Mouse (Mus musculus): ENCODE measurements around the gene Stmn1. TPM values are rescaled to one million over a fixed set of nuclear protein-coding genes. Genes with fewer than 3 reads are reported as not detected.

Gene Stmn1
- polyA plus RNA-seq, 1 experiment from 2014 or later = 7,875 TPM

GRCm38 (mm10) chr4:134461252-134461651 is 6.9 kb upstream of the Stmn1 start:
- Histone ChIP-seq H3K27me3 (no peaks in the 10 kb centered on the region), H3K4me2 (replicated peaks) (no peak overlapping the region), H3K36me3 (no peaks in the 10 kb centered on the region), H3K4me3 (no peak overlapping the region), H3K9ac (replicated peaks) (no peak overlapping the region), H3K4me1 (peaks cover 12% of the 10 kb centered on the region), H3K9me3 (no peaks in the 10 kb centered on the region), H3K27ac (replicated peaks) (no peak overlapping the region)
- 89% methylated on average over 5 of the region's 5 CpGs for WGBS
- no peak for ATAC-seq (replicated peaks)

DNA sequence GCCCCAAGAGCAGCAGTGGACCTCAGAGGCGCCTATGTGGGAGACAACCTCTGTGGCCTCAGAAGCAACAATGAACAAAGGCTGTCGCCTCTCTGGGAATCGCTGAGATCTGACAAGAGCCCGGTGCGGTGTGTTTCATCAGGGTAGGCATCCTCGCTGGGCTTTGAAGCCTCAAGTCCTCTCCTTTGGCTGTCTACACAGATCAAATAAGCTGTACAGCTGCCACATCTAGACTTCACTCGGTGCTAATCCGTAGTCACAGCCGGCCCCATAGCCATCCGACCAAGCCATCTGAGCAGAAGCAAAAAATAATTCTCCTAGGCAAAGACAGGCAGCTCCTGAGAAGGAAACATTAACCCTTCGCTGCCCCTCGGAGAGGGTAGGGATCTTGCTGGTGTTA is 2.3 kb upstream of the Stmn1 start:
- no peaks in the 10 kb centered on the region for H3K9me3 ChIP-seq
- H3K27ac ChIP-seq (replicated peaks) = peak overlapping the region; percentile 100
- peak overlapping the region; percentile 23 for H3K4me2 ChIP-seq (replicated peaks)
- H3K4me3 ChIP-seq = peak overlapping the region; percentile 8
- H3K4me1 ChIP-seq = peaks cover 26% of the 10 kb centered on the region
- no peaks in the 10 kb centered on the region for H3K27me3 ChIP-seq
- H3K9ac ChIP-seq (replicated peaks) = peak overlapping the region; percentile 14; the same call in 1 of the 2 replicates
- ATAC-seq (replicated peaks) = no peak
- peaks cover 2% of the 10 kb centered on the region; the same call in 1 of the 2 replicates for H3K36me3 ChIP-seq
- WGBS = 38% methylated on average over 12 of the region's 12 CpGs

DNA sequence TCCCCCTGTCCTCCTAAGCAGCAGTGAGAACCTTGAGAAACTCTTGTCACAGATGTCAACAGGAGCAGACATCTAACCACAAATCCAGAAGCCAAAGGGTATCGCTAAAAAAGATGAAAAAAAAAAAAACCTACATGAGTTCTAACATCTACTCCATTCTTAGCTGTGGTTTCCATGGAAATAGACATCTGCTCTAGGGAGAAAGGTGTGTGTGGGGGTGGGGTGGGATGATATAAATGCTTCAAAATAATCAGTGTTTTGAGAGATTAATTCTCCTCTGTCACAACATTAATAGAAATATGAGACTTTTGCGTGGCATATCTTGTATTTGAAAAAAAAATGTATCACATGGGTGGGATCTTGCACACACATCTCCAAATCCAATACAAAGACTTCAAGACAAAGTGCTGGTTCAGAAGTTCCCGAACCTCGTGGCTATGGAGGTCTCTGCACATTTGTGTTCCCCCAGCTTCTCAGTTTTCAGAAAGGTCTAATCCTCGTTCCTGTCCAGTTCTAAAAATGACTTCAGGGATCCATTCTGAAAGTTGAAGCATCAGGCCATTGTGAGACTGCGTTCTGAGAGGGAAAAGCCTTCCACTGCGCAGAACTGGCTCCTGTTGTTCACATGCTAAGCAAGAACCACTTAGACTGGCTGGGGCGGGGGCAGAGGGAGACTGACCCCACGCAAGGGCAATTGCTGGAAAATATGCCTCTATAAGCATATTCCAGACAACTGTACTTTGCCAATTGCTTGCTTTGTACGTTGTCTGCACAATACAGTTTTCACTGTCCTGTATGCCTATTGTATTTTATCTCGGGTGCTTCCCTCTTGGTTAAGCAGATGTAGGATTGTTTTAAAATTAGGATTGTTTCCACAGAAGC is 1.5 kb upstream of the Stmn1 start:
- no peak for ATAC-seq (replicated peaks)
- peak overlapping the region; percentile 83 for H3K4me2 ChIP-seq (replicated peaks)
- H3K36me3 ChIP-seq = peaks cover 9% of the 10 kb centered on the region
- H3K9ac ChIP-seq (replicated peaks) = peak overlapping the region; percentile 100
- WGBS = 57% methylated on average over 11 of the region's 11 CpGs
- H3K27ac ChIP-seq (replicated peaks) = peak overlapping the region; percentile 100
- no peaks in the 10 kb centered on the region for H3K27me3 ChIP-seq
- H3K4me3 ChIP-seq = peak overlapping the region; percentile 99
- H3K4me1 ChIP-seq = peaks cover 33% of the 10 kb centered on the region
- no peaks in the 10 kb centered on the region for H3K9me3 ChIP-seq

DNA sequence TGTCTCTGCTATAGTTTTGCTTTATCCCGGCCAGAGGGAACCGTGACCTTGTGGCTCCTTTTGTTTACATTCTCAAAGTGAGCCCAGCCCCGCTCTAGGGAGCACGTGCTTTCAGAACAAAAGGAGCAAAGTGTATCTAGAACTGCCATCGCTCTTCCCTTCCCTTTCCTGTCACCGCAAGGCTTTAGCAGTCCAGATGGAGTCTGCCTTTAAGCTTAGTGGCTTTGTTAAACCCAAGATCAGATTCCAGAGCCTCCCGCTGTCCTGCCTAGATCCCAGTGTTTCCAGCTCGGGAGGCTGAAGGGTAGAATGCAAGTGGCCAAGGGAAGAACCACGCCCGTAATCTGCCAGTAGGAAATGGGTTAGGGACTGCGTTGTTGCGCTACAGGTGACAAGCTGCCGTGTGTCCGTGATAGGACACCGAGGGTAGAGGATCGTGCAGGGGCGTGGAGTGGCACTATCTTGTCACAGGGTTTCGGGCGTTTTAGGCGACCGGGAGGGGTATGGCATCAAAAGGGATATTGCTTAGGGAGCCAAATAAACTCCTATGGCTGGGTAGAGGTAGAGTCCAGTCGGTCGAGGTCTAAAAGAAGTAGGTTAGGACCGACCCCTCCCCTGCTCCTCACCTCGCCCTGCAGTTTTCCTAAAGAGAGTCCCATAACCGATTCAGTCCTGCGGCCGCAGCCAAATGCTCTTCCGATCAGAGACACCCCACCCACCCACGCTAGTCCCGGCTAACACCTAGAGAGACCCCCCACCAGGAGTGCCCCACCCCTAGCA is 495 bp upstream of the Stmn1 start:
- Histone ChIP-seq H3K27ac (replicated peaks) (peak overlapping the region; percentile 100), H3K9me3 (no peaks in the 10 kb centered on the region), H3K27me3 (no peaks in the 10 kb centered on the region), H3K36me3 (peaks cover 19% of the 10 kb centered on the region), H3K4me2 (replicated peaks) (peak overlapping the region; percentile 83), H3K4me3 (peak overlapping the region; percentile 99), H3K4me1 (peaks cover 43% of the 10 kb centered on the region), H3K9ac (replicated peaks) (peak overlapping the region; percentile 100)
- peak; percentile 38 for ATAC-seq (replicated peaks)
- WGBS = under 1% methylated on average over 31 of the region's 31 CpGs

DNA sequence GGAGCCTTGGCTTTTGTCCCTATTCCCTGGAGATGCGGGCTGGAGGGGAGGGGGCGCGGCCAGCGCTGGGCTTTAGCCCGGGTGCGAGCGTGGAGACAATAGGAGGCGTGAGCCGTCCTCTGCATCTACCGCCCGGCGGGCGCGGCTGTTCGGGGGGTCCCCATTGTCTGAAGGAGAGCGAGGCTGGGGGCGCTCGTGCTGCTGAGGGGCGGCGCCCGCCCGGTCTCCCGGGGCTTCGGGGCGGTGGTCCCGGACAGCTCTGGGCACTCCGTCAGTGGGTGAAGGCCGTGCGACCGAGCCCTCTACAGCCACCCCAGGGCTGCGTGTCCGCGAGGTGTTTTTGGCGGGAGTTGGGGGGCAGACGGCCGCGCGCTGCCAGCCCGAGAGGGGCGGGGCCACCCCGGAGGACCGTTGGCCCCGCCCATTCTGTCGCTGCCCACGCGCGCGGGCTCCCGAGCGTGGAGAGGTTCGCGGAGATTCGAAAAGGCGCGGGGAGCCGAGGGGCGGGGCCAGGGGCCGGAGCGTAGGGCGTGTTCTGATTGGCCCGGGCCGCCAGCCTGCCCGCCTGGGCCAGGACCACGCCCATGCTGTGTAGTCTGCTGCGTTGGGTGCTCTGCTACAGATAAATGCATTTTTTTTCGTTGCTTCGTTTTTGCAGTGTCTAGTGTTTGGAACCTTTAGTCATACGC is 602 bp downstream of the Stmn1 start:
- Histone ChIP-seq H3K9me3 (no peaks in the 10 kb centered on the region), H3K27me3 (no peaks in the 10 kb centered on the region), H3K4me3 (peak overlapping the region; percentile 99), H3K36me3 (peaks cover 25% of the 10 kb centered on the region), H3K4me1 (peaks cover 49% of the 10 kb centered on the region), H3K4me2 (replicated peaks) (peak overlapping the region; percentile 83), H3K27ac (replicated peaks) (peak overlapping the region; percentile 100), H3K9ac (replicated peaks) (peak overlapping the region; percentile 100)
- ATAC-seq (replicated peaks) = peak; percentile 81
- WGBS = under 1% methylated on average over 66 of the region's 68 CpGs

DNA sequence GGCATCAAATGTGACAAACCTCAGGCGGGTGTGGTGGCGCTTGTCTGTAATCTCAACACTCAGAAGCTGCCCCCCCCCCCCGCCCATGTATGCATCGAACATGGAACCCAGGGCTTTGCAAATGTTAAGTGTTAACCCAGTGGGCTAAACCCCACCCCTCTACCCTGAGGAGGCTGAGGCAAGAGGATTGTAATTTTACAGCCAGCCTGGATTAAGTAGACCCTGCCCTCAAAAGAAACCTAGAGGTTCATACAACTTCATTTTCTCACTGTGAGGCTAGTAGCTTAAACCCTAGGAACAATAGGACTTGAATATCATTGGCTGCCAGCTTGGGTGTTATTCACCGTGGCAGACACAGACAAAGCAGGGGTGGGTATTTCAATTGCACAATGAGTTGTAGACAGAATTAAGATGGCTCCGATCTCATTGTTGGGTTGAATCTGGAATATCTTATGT is 1.2 kb downstream of the Stmn1 start:
- Histone ChIP-seq H3K4me3 (peak overlapping the region; percentile 99), H3K27ac (replicated peaks) (peak overlapping the region; percentile 100), H3K36me3 (peaks cover 32% of the 10 kb centered on the region), H3K4me2 (replicated peaks) (peak overlapping the region; percentile 83), H3K9me3 (no peaks in the 10 kb centered on the region), H3K4me1 (peaks cover 56% of the 10 kb centered on the region), H3K9ac (replicated peaks) (peak overlapping the region; percentile 100), H3K27me3 (no peaks in the 10 kb centered on the region)
- 2% methylated on average over 6 of the region's 6 CpGs for WGBS
- peak; percentile 16; the same call in 1 of the 2 replicates for ATAC-seq (replicated peaks)

GRCm38 (mm10) chr4:134469985-134470384 is 1.9 kb downstream of the Stmn1 start:
- 13% methylated on average over 3 of the region's 3 CpGs for WGBS
- peak overlapping the region; percentile 100 for H3K9ac ChIP-seq (replicated peaks)
- peak overlapping the region; percentile 100 for H3K27ac ChIP-seq (replicated peaks)
- H3K4me2 ChIP-seq (replicated peaks) = peak overlapping the region; percentile 83
- no peaks in the 10 kb centered on the region for H3K9me3 ChIP-seq
- no peak for ATAC-seq (replicated peaks)
- H3K4me3 ChIP-seq = peak overlapping the region; percentile 99
- H3K27me3 ChIP-seq = no peaks in the 10 kb centered on the region
- H3K36me3 ChIP-seq = peaks cover 38% of the 10 kb centered on the region
- H3K4me1 ChIP-seq = peaks cover 61% of the 10 kb centered on the region

- Histone ChIP-seq H3K36me3 (peaks cover 53% of the 10 kb centered on the region), H3K4me1 (peaks cover 57% of the 10 kb centered on the region), H3K27ac (replicated peaks) (peak overlapping the region; percentile 100), H3K9ac (replicated peaks) (peak overlapping the region; percentile 100), H3K4me2 (replicated peaks) (peak overlapping the region; percentile 83), H3K27me3 (no peaks in the 10 kb centered on the region), H3K4me3 (peak overlapping the region; percentile 99), H3K9me3 (no peaks in the 10 kb centered on the region)
- ATAC-seq (replicated peaks) = no peak
These were observed 3.3 kb downstream of the Stmn1 start for GRCm38 (mm10) chr4:134471469-134471868.

- 27% methylated on average over 4 of the region's 4 CpGs for WGBS
- peaks cover 56% of the 10 kb centered on the region for H3K36me3 ChIP-seq
- no peaks in the 10 kb centered on the region for H3K9me3 ChIP-seq
- no peak for ATAC-seq (replicated peaks)
- H3K4me3 ChIP-seq = no peak overlapping the region
- H3K4me1 ChIP-seq = peaks cover 55% of the 10 kb centered on the region
- H3K27ac ChIP-seq (replicated peaks) = peak overlapping the region; percentile 20
- H3K9ac ChIP-seq (replicated peaks) = 0 out of 2 replicates have a peak overlapping the region, but pooled peaks have one; percentile 5
- H3K27me3 ChIP-seq = no peaks in the 10 kb centered on the region
- H3K4me2 ChIP-seq (replicated peaks) = no peak overlapping the region; the same call in 1 of the 2 replicates
These were observed 5.6 kb downstream of the Stmn1 start for GRCm38 (mm10) chr4:134473764-134474163.

DNA sequence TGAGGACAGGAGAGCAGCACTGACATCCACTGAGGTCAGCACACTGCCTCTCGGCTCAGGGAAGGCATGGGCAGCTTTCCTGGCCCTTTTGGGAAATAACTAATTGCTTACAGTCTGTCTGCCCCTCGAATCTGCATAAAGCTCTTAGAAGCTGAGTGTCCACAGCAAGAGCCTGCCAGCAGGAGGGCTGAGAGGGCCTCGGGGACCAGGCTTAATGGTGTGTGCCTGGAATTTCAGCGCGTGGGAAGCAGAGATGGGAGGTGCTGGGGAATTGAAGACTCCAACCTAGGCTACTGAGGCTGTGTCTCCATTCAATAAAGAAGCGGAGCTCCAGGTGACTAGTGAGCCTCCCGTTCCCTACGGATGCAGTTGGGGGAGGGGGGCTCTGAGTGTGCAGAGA is 6.1 kb downstream of the Stmn1 start:
- Histone ChIP-seq H3K4me1 (peaks cover 55% of the 10 kb centered on the region), H3K27me3 (no peaks in the 10 kb centered on the region), H3K27ac (replicated peaks) (peak overlapping the region; percentile 20), H3K4me2 (replicated peaks) (no peak overlapping the region; the same call in none of the 2 replicates), H3K9me3 (no peaks in the 10 kb centered on the region), H3K36me3 (peaks cover 56% of the 10 kb centered on the region), H3K9ac (replicated peaks) (0 out of 2 replicates have a peak overlapping the region, but pooled peaks have one; percentile 5), H3K4me3 (0 out of 2 replicates have a peak overlapping the region, but pooled peaks have one; percentile 1)
- 39% methylated on average over 8 of the region's 8 CpGs for WGBS
- ATAC-seq (replicated peaks) = no peak

GRCm38 (mm10) chr4:134476899-134477298 is 8.8 kb downstream of the Stmn1 start:
- peaks cover 45% of the 10 kb centered on the region for H3K36me3 ChIP-seq
- H3K4me3 ChIP-seq = no peak overlapping the region
- no peaks in the 10 kb centered on the region for H3K27me3 ChIP-seq
- WGBS = 88% methylated on average over 8 of the region's 8 CpGs
- peak overlapping the region; percentile 73 for H3K27ac ChIP-seq (replicated peaks)
- H3K4me1 ChIP-seq = peaks cover 46% of the 10 kb centered on the region
- no peaks in the 10 kb centered on the region for H3K9me3 ChIP-seq
- no peak for ATAC-seq (replicated peaks)
- H3K9ac ChIP-seq (replicated peaks) = no peak overlapping the region
- H3K4me2 ChIP-seq (replicated peaks) = no peak overlapping the region
